Mouse (Mus musculus): Measurements from ENCODE around the gene Cyp2b13. TPM values are rescaled to one million over a fixed set of nuclear protein-coding genes. Genes with fewer than 3 reads are reported as not detected.
"Not testable (repeated sequence)": the region's sequence is repeated elsewhere in the genome, so short reads cannot be mapped to it uniquely, and the experiment has no call there.

Cyp2b13 gene
- polyA plus RNA-seq (2012; ENCODE audit: insufficient read depth, insufficient read length, low replicate concordance, missing spikeins) = not detected in 2 replicates

GRCm38 (mm10) chr7:26061197-26061596, at the start of gene Cyp2b13:
Cyp2b13 (plus strand) TSS chr7:26061497.
- not testable (repeated sequence) for H3K27ac ChIP-seq (ENCODE audit: insufficient read depth, low read depth, low read length); H3K4me1 ChIP-seq (ENCODE audit: control insufficient read depth, insufficient read depth, low read length); H3K4me3 ChIP-seq (ENCODE audit: insufficient read depth, low read depth, low read length)
- 50% methylated on average over 1 of the region's 2 CpGs for WGBS

- H3K27ac ChIP-seq (ENCODE audit: insufficient read depth, low read depth, low read length); H3K4me1 ChIP-seq (ENCODE audit: control insufficient read depth, insufficient read depth, low read length); H3K4me3 ChIP-seq (ENCODE audit: insufficient read depth, low read depth, low read length): not testable (repeated sequence)
- 91% methylated on average over 1 of the region's 3 CpGs for WGBS
These were observed 41.4 kb upstream of the Cyp2b13 start for GRCm38 (mm10) chr7:26019814-26020332.

- H3K4me1 ChIP-seq (ENCODE audit: control insufficient read depth, insufficient read depth, low read length); H3K27ac ChIP-seq (ENCODE audit: insufficient read depth, low read depth, low read length); H3K4me3 ChIP-seq (ENCODE audit: insufficient read depth, low read depth, low read length): not testable (repeated sequence)
- WGBS = 81% methylated on average over 4 of the region's 4 CpGs
These were observed 6.2 kb upstream of the Cyp2b13 start for GRCm38 (mm10) chr7:26054885-26055630.

- not testable (repeated sequence) for H3K4me1 ChIP-seq (ENCODE audit: control insufficient read depth, insufficient read depth, low read length); H3K27ac ChIP-seq (ENCODE audit: insufficient read depth, low read depth, low read length); H3K4me3 ChIP-seq (ENCODE audit: insufficient read depth, low read depth, low read length)
- 68% methylated on average over 29 of the region's 29 CpGs for WGBS
These were observed 10.4 kb downstream of the Cyp2b13 start for GRCm38 (mm10) chr7:26071677-26072076.

- 65% methylated on average over 2 of the region's 2 CpGs for WGBS
- H3K4me3 ChIP-seq (ENCODE audit: insufficient read depth, low read depth, low read length) = no peak overlapping the region
- TF ChIP-seq CTCF (IDR thresholded peaks at IDR 0.05; ENCODE audit: insufficient read depth, low read depth, low read length) = no peak
- no peak for TF ChIP-seq POLR2A (IDR thresholded peaks at IDR 0.05; ENCODE audit: insufficient read depth, low read depth, low read length)
- H3K27ac ChIP-seq (ENCODE audit: insufficient read depth, low read depth, low read length) = no peak overlapping the region
- H3K4me1 ChIP-seq (ENCODE audit: control insufficient read depth, insufficient read depth, low read length) = no peaks in the 10 kb centered on the region
These were observed 21.3 kb downstream of the Cyp2b13 start for GRCm38 (mm10) chr7:26082595-26082994.

GRCm38 (mm10) chr7:26087391-26087790, 26.1 kb downstream of the Cyp2b13 start:
- H3K27ac ChIP-seq (ENCODE audit: insufficient read depth, low read depth, low read length) = no peak overlapping the region
- TF ChIP-seq CTCF (IDR thresholded peaks at IDR 0.05; ENCODE audit: insufficient read depth, low read depth, low read length) (no peak), POLR2A (IDR thresholded peaks at IDR 0.05; ENCODE audit: insufficient read depth, low read depth, low read length) (no peak)
- no peaks in the 10 kb centered on the region for H3K4me1 ChIP-seq (ENCODE audit: control insufficient read depth, insufficient read depth, low read length)
- WGBS = 96% methylated on average over 1 of the region's 1 CpGs
- no peak overlapping the region for H3K4me3 ChIP-seq (ENCODE audit: insufficient read depth, low read depth, low read length)

GRCm38 (mm10) chr7:26088578-26088977, 27.3 kb downstream of the Cyp2b13 start:
- H3K27ac ChIP-seq (ENCODE audit: insufficient read depth, low read depth, low read length); H3K4me1 ChIP-seq (ENCODE audit: control insufficient read depth, insufficient read depth, low read length); H3K4me3 ChIP-seq (ENCODE audit: insufficient read depth, low read depth, low read length): not testable (repeated sequence)

- not testable (repeated sequence) for H3K4me1 ChIP-seq (ENCODE audit: control insufficient read depth, insufficient read depth, low read length); H3K4me3 ChIP-seq (ENCODE audit: insufficient read depth, low read depth, low read length); H3K27ac ChIP-seq (ENCODE audit: insufficient read depth, low read depth, low read length)
- WGBS = no CpG with 5 or more reads among the region's 2 CpGs
These were observed 78.3 kb downstream of the Cyp2b13 start for GRCm38 (mm10) chr7:26139623-26140022.

GRCm38 (mm10) chr7:26143657-26144056, 82.4 kb downstream of the Cyp2b13 start:
- 71% methylated on average over 1 of the region's 3 CpGs for WGBS
- H3K27ac ChIP-seq (ENCODE audit: insufficient read depth, low read depth, low read length); H3K4me1 ChIP-seq (ENCODE audit: control insufficient read depth, insufficient read depth, low read length); H3K4me3 ChIP-seq (ENCODE audit: insufficient read depth, low read depth, low read length): not testable (repeated sequence)

Other genes with a start within 250 kb of the Cyp2b13 start
- not detected in 2 replicates for gene Cyp2s1, start 244.6 kb upstream of the Cyp2b13 start, polyA plus RNA-seq (2012; ENCODE audit: insufficient read depth, insufficient read length, low replicate concordance, missing spikeins)
- not detected in 2 replicates for gene Cyp2b10, start 163.9 kb upstream of the Cyp2b13 start, polyA plus RNA-seq (2012; ENCODE audit: insufficient read depth, insufficient read length, low replicate concordance, missing spikeins)
- gene Cyp2b9, start 111.9 kb downstream of the Cyp2b13 start, polyA plus RNA-seq (2012; ENCODE audit: insufficient read depth, insufficient read length, low replicate concordance, missing spikeins) = not detected in 2 replicates
- gene Vmn1r184, start 198.8 kb downstream of the Cyp2b13 start, polyA plus RNA-seq (2012; ENCODE audit: insufficient read depth, insufficient read length, low replicate concordance, missing spikeins) = not detected in 2 replicates
- gene Cyp2a4, start 245.7 kb downstream of the Cyp2b13 start, polyA plus RNA-seq (2012; ENCODE audit: insufficient read depth, insufficient read length, low replicate concordance, missing spikeins) = not detected in 2 replicates

Data from olfactory bulb, adult 2 months (tissue).